Mouse (Mus musculus) kidney, adult 18-20 months (tissue): ENCODE measurements around the gene Cplx3.

Source experiments
- DNase-seq: peaks from one replicate; pipeline ENCODE4 v3.0.0; 2021

Gene Cplx3

DNA sequence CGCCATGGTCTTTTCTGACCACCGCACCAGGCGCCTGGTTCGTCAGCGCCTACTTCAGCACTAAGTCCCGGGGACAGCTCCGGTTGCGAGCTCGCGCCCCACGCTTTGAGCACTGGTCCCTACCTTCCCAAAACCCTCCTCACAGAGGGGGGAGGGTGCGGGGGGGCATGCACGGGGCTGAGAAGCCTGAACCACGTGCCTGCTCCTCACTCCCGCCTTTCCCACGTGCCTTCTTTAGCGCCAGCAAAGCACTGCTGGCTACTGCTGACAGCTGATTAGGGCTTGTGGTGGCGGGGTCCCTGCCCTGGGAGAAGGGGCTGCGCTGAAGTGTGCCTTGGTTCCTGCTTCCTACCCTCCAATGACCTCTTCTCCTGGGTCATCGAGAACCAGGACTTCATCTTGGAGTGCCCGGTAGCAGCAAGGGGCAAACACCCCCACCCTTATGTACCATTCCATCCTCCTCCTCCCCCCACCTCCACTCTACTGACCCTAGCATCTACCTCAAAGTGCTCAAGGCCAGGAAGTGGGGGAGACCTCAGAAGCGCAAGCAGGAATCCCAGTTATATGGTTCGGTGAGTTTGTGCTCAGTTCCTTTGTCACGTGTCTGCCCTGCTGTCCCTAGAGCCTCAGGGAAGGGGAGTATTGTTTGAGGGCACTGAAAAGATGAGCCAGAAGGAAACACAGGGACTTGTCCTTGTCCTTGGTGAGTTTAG is at the start of gene Cplx3:
Gene Cplx3, minus strand, starts transcription at position 143 of the 713 bp plus-strand sequence.
- peak; percentile 58 for DNase-seq

DNA sequence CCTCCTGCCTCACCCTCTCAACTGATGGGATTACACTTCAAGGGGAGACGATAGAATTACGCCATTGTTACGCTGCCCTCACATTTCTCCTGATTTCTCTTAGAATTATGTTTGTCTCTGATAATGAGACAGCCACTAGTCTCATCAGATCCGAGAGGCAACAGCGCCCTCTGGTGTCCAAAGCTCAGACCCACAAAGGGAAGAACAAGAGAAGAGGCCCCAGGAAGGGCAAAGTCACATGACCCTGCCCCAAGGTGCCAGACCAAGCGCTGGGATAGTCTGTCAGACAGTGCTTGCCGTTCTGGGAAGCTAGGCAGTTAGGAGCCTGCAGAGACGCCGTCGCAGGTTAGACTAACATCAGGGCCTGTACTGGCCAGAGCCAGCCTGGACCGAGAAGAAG is 49.7 kb upstream of the Cplx3 start:
- DNase-seq = peak; percentile 96

DNA sequence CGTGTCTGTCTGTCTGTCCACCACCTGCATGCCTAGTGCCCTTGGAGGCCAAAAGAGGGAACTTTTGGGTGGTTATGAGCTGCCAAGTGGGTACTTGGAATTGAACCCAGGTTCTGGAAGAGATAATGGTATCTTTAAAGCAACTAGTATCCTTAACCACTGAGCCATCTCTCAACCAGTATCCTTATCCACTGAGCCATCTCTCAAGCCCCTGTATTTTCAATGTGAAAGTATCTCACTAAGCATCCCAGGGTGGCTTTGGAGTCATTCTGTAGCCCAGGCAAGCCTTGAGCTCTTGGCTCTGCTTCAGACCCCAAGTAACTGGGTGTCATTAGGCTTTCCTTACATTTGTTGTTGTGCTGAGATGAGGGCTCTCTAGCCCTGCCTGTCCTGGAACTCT is 48.9 kb upstream of the Cplx3 start:
- no peak for DNase-seq

DNA sequence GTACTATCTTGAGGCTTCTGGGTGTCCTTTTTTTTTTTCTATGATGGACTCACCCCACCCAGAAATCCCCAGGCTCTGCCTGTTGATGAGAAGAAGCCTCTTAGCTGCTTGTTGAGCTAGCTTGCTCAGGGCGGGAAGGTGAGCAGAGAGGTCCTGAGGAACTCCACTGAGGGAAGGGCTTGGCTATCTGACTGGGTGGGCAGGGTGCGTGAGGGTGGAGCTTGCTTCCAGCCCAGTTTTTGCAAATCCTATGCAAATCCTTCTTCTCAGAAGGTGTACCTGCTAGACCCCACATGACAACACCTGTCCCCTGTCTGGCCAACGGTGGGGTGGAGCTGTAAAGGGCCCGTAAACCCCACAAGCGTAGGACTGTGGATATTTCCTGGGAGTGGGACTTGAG is 47.2 kb upstream of the Cplx3 start, which contains the start of gene Csk:
Gene Csk, minus strand, starts transcription at position 349 of the 400 bp plus-strand sequence.
- no peak for DNase-seq

DNA sequence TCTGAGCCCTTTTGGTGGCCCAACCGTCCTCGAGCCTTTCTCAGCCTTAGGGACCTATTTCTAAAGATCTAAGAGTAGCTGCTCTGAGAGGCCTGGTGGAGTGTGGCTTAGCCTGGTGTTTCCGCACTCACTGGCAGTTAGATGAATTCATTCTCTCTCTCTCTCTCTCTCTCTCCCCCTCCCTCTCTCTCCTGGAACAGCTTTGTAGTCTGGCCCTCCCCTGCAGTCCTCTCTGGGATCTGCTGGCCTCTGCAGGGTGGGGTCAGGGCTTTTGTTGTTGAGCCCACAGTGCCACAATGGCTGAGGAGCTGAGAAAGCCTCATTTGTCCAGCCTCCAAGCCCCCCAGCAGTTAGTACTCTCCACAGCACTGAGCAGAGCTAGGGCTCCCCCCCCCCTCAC is 46.8 kb upstream of the Cplx3 start:
- DNase-seq = no peak

DNA sequence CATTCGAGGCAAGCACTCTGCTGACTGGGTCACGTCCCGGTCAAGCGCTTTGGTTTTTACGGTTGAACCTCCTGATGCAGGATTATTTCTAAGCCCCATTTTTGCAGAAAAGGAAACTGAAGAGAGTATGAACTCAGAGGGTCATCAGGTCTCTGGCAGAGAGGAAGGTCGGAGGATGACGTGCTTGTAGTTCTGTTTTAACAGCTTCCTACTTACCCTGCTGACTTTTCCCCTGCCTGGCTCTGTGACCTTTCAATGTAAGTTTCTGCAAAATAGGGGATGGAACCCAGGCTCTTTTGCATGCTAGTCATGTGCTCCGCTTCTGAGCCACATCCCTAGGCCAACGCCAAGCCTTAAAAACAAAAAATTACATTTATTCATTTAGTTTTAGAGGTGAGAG is 46.3 kb upstream of the Cplx3 start:
- no peak for DNase-seq

DNA sequence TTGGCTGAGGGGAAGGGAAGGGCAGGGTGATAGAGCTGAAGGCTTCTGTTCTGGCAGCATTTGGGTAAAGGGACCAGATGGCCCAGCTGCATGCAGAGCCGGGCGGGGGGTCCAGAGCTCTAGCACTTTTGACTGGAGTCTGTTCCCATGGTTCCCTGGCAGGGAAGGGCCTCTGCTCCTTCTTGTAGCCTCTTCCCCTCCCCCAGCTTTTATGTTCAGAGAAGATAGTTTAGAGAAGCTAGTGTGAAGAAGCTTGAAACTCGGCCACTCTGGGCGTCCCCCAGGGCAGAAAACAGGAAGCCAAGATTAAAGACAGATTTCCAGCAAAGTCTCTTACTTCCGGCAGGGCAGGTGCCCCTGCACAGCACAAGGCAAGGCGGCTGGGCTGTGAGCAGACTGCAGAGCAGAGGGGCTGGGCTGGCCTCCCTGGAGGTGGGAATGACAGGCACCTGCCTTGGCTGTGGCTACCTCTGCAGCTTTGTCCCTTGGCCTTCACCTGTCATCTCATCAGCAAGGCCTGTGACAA is 44.8 kb upstream of the Cplx3 start:
- DNase-seq = no peak

DNA sequence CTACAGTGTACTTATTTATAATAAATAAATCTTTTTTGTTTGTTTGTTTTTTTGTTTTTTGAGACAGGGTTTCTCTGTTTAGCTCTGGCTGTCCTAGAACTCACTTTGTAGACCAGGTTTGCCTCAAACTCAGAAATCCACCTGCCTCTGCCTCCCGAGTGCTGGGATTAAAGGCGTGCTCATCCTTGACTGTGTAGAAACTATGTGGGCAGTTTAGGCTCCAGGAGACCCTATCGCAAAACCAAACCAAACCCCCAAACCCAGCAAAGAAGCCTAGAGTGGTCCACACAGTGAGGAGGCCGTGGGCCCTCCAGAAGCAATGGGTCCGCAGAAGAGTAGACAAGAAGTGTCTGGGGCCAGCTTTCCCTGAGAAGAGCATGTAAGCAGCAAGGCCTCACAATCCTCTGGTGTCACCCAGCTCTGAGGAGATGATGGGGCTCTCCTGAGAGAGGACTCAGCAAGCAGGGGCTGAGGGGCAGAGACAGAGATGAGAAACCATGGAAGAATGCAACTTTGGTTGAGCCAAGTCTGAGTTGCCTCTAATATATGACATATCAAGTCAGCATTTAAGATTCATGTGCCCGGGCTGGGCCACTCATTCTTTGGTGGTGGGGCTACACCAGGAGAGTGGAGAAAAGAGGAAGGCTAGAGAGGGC is 44.2 kb upstream of the Cplx3 start:
- no peak for DNase-seq

DNA sequence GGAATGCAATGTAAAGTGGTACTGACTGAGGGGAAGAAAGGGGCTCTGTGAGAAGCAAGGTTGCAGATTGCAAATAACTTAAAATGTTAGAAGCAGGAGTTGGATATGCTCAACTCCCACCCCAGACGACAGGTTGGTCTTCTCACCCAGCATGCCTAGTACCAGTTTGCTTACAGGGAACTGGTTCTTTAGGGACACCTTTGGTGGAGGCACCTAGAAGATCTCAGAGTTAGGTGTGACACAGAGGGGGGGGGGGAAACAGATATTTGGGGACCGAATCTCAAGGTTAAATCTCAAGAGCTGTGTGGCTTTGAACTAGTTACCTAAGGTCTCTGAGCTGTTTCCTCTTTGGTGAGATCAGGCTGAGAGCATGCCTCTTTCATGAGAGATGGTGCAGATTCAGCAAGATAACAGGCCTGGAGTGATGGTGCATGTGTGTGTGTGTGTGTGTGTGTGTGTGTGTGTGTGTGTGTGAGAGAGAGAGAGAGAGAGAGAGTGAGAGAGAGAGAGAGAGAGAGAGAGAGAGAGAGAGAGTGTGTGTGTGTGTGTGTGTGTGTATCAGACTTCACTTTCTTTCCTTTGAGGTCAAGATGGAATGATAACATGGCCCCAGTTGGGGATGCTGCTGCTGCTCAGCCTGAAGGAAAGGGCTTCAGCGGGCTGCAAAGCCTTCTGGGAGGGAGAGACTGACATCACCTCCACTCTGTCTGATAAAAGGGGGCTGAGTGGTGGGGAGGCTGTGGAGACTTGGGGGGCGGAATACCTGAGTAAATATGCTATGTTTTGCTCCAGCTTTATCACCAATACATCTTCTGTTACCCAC is 41.4 kb upstream of the Cplx3 start:
- no peak for DNase-seq

DNA sequence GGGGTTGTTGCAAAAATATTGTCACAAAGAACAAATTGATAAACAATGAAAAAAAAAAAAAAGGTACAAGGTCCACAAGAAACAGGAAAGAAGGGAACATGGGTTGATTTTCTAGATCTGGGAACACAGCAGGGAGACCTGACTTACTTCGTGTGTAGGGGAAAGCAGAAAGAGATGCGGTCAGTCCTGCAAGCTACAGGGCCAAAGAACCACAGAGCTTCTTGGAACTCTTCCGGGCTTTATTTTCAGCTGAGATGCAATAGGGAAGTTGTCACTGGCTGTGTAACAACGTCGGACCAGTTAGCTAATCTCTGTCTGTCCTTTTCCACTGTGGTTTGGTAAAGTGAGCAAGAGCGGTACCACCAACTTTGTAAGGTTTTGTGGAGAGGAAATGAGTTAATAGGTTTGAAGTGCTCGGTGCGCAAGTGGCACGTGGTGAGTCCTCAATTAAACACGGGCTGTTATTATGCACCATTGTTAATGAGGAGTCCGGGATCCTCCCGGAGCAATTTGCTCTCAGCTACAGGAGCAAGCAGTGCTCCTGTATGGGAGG is 40.5 kb upstream of the Cplx3 start:
- DNase-seq = no peak

DNA sequence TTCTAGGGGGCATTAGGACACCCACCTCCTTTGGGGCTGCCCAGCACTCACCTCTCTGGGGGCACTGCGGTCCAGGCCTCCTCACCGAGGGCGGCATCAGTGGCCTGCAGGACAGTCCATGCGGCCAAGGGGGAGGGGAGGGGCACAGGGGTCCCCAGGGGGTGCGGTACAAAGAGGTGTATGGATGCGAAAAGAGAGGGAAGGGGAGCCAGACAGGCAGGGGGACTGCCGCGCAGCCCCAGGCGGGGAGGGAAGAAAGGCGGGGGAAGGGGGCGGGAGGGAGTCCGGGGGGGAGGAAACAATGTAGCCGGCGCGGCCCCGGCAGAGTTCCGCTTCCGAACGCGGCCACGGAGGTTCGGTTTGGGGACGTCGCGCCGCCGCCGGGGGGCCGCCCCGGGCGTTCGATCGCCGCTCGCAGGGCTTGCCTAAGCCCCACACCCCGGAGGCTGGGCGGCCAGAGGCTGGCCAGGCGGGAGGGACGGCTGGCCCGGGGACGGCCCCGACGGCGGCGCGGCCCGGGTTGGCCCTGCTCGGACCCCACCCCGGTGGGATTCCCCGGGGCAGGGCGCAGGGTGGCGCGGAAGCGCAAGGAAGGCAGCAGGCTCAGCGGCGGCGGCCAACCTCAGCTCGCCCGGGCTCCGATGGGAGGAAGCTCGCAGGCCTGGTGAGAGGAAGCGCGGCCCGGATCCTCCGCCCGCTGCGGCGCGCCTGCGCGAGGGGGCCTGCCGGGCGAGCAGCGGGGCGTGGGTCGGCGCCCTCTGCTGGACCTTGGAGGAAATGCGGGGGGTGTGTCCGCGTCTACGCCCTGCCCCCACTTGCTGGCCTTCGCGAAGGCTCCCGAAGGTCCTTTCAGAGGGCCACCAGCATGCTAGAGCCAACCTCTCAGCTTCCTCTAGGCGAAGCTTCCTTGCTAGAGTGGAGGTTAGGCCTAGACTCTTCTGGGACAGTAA is 39.1 kb upstream of the Cplx3 start:
- peak; percentile 94 for DNase-seq

DNA sequence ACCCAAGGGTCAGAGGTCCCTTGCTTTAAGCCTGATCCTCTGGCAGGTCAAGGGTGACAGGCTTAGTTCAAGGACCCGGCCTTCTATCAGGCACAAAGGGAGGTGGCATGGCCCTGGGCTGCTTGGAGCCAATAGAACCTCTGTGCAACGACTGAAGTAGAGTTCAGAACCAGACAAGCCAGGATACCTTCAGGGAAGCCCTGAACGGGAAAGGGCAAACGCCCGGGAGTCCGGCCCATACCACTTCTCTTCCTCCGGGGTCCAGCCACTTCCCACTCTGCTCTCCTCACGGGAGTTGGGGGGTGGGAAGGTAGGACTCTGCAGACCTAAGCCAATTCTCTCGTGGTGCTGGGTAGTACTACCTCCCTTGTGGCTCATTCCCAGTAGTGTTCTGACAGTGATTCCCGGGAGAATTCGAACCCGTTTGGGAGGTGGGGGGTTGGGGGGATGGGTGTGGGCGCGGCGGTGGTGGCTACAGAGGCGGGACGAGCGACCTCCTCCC is 38.4 kb upstream of the Cplx3 start:
- DNase-seq = no peak

DNA sequence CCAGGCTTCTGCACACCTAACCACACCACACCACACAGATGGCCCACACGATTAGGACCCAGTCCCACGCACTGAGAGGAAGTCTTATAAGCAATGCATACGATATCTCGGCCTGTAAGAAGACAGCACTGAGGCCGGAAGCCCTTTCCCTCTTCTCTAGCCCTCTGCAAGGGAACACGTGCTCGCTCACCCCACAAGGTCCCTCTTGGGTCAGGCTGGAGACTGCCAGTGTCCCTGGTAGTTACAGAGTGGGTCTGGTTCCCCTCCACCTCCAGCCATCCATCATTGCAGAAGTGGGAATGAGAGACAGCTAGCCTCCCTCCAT is 37.7 kb upstream of the Cplx3 start:
- no peak for DNase-seq

DNA sequence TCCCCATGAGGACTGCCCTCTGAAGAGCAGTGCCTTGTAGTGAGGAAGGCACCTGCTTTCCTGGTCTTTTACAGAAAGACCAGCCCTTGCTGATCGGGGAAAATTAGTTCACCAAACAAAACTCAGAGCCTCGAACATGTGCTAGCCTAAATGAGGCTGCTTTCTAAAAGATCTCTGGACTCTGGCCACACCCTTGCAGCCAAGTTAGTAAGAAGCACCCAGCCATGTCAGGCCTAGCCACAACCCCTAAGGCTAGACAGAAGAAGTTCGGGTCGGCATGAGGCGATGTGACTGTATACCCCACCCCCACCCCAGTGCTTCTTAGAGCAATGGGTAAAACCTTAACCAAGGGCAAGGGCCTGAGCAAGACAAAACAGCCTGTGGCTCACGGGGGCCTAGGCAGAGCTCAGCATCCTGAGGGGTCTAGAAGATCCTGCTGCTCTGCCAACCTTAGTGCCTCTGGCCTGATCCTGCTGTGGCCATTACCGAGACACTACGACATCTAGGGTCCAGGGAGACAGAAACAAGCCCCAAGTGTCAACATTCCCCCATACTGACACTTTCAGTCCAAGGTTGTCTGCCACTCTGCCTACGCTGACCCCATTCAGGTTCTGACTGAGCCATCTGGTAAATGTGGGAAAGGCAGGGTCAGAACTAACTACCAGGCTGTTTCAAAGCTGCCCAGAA is 37.2 kb upstream of the Cplx3 start:
- DNase-seq = peak; percentile 24

DNA sequence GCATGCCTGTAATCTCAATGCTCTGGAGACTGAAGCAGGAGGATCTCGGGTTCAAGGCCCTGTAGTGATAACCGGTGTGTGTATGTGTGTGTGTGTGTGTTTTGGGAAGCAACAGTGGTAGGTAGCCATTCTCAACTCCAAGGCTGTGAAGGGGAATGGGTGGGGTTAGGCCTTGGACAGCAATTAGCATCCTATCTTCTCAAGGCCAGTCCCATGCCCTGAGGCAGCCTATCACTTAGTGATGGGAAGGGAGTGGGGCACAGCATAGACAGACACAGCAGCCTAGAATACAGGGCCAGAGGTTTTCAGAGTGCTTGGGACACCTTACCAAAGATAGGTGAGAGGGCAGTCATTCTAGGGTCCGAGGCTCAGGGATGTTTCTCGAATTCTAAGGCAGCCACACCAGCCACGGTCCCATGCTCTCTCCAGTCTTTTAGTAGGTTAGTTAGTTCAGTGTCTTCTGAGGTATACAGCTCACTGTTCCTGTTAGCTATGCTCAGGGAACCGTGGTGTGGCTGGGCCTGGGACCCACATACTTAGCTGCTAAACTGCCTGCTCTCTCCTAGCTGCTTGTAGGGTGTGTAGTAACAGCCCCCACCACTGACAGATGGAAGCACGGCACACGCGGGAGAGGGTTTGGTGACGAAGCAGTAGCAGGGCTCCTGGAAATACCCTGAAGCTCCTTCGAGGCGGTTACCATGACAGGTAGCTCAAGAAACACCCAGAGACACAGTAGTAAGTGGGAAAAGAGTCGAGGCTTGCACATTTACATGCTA is 35.9 kb upstream of the Cplx3 start:
- DNase-seq = no peak

DNA sequence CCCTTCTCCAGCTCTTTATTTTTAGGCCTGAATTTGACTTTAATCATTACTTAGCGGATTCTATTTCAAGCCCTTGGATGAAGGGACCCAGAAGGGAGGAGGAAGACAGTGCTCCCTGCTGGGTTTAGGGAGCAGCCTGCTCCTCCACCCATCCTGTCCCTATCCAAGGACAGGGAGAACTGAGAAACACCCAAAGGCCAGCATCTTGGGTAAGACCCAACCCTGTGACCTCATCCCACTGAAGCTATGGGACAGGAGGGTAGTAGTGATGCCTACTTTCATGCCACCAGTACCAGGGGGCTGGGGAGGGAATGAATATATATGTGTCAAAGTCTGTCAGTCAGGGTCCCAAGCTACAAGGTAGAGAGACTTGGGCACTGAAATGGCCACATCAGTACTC is 34.9 kb upstream of the Cplx3 start:
- DNase-seq = no peak

DNA sequence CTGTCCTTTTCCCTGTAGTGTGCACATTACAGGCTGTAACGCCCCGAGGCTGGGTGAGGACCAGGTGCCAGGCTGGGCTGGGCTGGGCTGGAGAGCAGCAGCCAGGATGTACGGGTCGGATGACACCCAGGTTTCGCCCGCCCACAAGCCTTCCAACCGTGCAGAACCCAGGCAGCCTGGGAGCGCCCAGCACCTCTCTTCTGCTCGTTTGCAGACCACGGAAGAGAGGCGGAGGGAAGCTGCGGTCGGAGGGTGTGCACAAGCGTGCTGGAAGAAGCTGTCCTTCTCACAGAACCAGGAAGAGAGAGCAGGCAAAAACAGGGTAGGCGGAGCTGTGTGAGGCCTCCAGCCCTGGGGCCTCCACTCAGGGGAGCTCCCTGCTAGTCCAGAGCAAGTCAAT is 34.3 kb upstream of the Cplx3 start:
- peak; percentile 38 for DNase-seq

DNA sequence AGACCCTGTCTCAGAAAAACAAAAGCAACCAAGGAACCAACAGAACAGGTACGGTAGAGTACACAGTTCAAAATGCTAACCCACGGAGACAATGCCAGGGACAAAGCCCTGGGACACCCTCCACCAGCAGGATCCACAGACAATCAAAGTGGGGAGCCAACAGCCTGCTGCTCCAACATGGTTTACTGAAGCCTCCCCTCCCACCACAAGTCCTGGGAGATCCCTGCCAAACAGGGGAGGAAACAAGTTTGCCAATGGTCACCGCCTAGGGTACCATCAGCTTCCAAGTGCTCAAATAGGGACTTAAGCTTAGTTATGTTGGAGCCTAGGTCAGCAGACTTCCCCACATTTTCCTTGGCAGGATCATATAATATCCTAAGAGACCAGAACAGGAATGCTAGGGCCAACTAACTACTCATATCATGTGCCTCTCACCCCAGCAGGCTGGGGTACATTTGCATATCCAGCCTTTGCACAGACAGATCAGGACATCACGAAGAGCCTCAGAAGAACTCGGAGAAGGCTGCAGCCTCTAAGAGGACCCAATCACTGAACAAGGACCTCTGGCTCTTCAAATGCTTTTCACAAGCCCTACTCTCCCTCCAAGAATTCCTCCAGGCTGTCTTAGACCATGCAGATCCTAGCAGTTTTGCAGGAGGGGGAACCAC is 33.7 kb upstream of the Cplx3 start:
- no peak for DNase-seq

DNA sequence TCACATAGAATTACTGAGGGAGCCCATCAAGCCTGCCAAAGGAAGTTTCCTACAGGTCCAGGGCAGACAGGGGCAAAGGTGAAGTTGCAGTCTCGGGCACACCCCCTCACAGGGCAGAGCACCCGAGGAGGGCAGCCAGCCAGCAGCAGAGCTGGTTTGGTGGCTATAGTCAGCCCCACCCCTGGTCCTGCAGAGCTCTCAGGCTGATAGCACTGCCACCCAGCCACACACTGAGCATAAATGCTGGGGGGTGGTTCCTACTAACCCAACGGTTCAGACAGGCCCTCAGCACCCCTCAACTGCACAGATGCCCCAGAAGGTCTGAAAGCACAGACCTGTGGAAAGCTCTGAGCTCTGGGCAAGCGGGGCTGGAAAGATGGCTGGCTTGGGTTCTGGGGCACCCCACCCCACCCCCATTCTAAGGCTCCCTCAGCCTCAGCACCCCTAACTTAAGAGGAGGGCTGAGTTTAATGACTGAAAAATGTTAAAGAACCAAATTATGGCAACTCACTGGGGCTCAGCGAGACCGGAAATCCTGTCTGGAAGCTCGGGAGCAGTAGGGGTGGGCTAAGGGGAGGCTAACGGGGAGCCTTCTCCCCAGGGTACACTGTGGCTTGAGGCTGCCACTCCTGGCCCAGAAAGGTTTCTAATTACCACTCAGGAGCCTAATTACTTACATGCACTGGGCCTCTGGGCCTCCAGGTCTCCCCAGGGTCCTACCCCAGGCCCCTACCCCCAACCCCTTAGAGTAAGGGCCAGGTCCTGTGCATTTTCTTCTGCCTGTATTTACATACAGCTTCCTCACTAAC is 32.8 kb upstream of the Cplx3 start:
- DNase-seq = peak; percentile 81
